Mouse (Mus musculus) cerebellum, postnatal 25 days (tissue): ENCODE measurements around the gene Zfyve26.
"Not testable (repeated sequence)": the region's sequence is repeated elsewhere in the genome, so short reads cannot be mapped to it uniquely, and the experiment has no call there.

ENCODE experiments used
- DNase-seq, 2 experiments: peaks; one replicate each; pipeline ENCODE4 v3.0.0; 2021; ENCODE audit warnings: mixed read lengths in 2 of 2

Gene Zfyve26

GRCm38 (mm10) chr12:79296126-79296816 lies at the start of gene Zfyve26:
Gene Zfyve26, minus strand, starts transcription at chr12:79296304.
- DNase-seq, result peak; percentile 92 to 94

- DNase-seq, result no peak
Observed at GRCm38 (mm10) chr12:79341291-79341845, 45.3 kb upstream of the Zfyve26 start.

GRCm38 (mm10) chr12:79340513-79340912 lies 44.4 kb upstream of the Zfyve26 start:
- DNase-seq, result no peak

GRCm38 (mm10) chr12:79338791-79339190 lies 42.7 kb upstream of the Zfyve26 start:
- DNase-seq, result no peak

- DNase-seq, result no peak
Observed at GRCm38 (mm10) chr12:79331722-79332121, 35.6 kb upstream of the Zfyve26 start.

GRCm38 (mm10) chr12:79330571-79330970 lies 34.5 kb upstream of the Zfyve26 start:
- no peak for DNase-seq

- DNase-seq, result no peak
Observed at GRCm38 (mm10) chr12:79327868-79328267, 31.8 kb upstream of the Zfyve26 start.

- no peak for DNase-seq
Observed at GRCm38 (mm10) chr12:79326745-79327144, 30.6 kb upstream of the Zfyve26 start.

GRCm38 (mm10) chr12:79326236-79326635 lies 30.1 kb upstream of the Zfyve26 start:
- DNase-seq, result no peak

GRCm38 (mm10) chr12:79322539-79322938 lies 26.4 kb upstream of the Zfyve26 start:
- not testable (repeated sequence) for DNase-seq

- no peak for DNase-seq
Observed at GRCm38 (mm10) chr12:79320895-79321294, 24.8 kb upstream of the Zfyve26 start.

- no peak for DNase-seq
Observed at GRCm38 (mm10) chr12:79317339-79317738, 21.2 kb upstream of the Zfyve26 start.

GRCm38 (mm10) chr12:79313721-79314120 lies 17.6 kb upstream of the Zfyve26 start:
- no peak for DNase-seq

- DNase-seq, result no peak
Observed at GRCm38 (mm10) chr12:79306013-79306412, 9.9 kb upstream of the Zfyve26 start.

- no peak for DNase-seq
Observed at GRCm38 (mm10) chr12:79305131-79305530, 9.0 kb upstream of the Zfyve26 start.

GRCm38 (mm10) chr12:79301802-79302201 lies 5.7 kb upstream of the Zfyve26 start:
- no peak for DNase-seq

GRCm38 (mm10) chr12:79297884-79298636 lies 2.0 kb upstream of the Zfyve26 start:
- no peak for DNase-seq

GRCm38 (mm10) chr12:79297121-79297576 lies 1.0 kb upstream of the Zfyve26 start, which contains the start of gene Rad51b:
Gene Rad51b, plus strand, starts transcription at chr12:79297282.
- peak; percentile 59 to 70 for DNase-seq

- DNase-seq, result no peak
Observed at GRCm38 (mm10) chr12:79292874-79293273, 3.2 kb downstream of the Zfyve26 start.

GRCm38 (mm10) chr12:79282595-79282994 lies 13.5 kb downstream of the Zfyve26 start:
- no peak for DNase-seq

- DNase-seq, result no peak
Observed at GRCm38 (mm10) chr12:79279513-79280115, 16.5 kb downstream of the Zfyve26 start.

GRCm38 (mm10) chr12:79272604-79273003 lies 23.5 kb downstream of the Zfyve26 start:
- no peak for DNase-seq

GRCm38 (mm10) chr12:79261035-79261434 lies 35.1 kb downstream of the Zfyve26 start:
- peak in 1 of 2 experiments; percentile 52 for DNase-seq
